Mouse (Mus musculus) G1E (cell line): ENCODE measurements around the gene Chaf1a. TPM values are rescaled to one million over a fixed set of nuclear protein-coding genes. Genes with fewer than 3 reads are reported as not detected.

Experiments
- ATAC-seq: 2 replicates; pipeline ENCODE4 v1.8.0; 2016; ENCODE audit warnings: mild to moderate bottlenecking; ENCODE audit not compliant: insufficient number of reproducible peaks, poor library complexity, low FRiP score, severe bottlenecking; ENCODE audit errors: extremely low read depth
- DNase-seq: peaks from one replicate; pipeline ENCODE4 v3.0.0; 2012; ENCODE audit warnings: low spot score
- H3K27me3 ChIP-seq: 2 replicates; pipeline ENCODE4 v1.6.1; 2012; ENCODE audit warnings: mild to moderate bottlenecking, low read length, inconsistent platforms; ENCODE audit not compliant: insufficient read depth
- H3K36me3 ChIP-seq: replicated peaks from 2 replicates; pipeline ENCODE3; 2012; ENCODE audit warnings: mild to moderate bottlenecking, inconsistent platforms
- H3K4me1 ChIP-seq: 2 replicates; pipeline ENCODE4 v1.6.1; 2012; ENCODE audit warnings: low read depth, low read length, inconsistent platforms, mixed read lengths; ENCODE audit not compliant: insufficient read depth
- H3K4me3 ChIP-seq: 2 replicates; pipeline ENCODE4 v1.5.1; 2012; ENCODE audit warnings: low read depth, mild to moderate bottlenecking, inconsistent platforms, low read length, moderate library complexity, mixed read lengths
- H3K9me3 ChIP-seq: replicated peaks from 2 replicates; pipeline ENCODE4 v1.6.1; 2012; ENCODE audit warnings: inconsistent platforms
- CTCF ChIP-seq: IDR thresholded peaks from 2 replicates; pipeline ENCODE4 v1.5.1; 2012; ENCODE audit warnings: low read depth, low read length, inconsistent platforms, mixed read lengths
- GATA1 ChIP-seq: IDR thresholded peaks from 2 replicates; pipeline ENCODE4 v1.6.1; 2012; ENCODE audit warnings: borderline replicate concordance, low read length, inconsistent platforms, mixed read lengths
- GATA2 ChIP-seq: IDR thresholded peaks from 2 replicates; pipeline ENCODE4 v1.6.1; 2012; ENCODE audit warnings: low read depth, low read length, inconsistent platforms, borderline replicate concordance
- POLR2AphosphoS5 ChIP-seq: IDR thresholded peaks from 2 replicates; pipeline ENCODE4 v1.6.1; 2012; ENCODE audit warnings: low read depth, low read length, inconsistent platforms; ENCODE audit not compliant: insufficient replicate concordance
- TAL1 ChIP-seq: conservative IDR thresholded peaks from 2 replicates; pipeline ENCODE4 v1.6.1; 2012; ENCODE audit warnings: low read depth, low read length, inconsistent platforms, mixed read lengths
- polyA plus RNA-seq: library from polyadenylated mRNA; stranded (reverse); fragments of >175 nt; gene quantifications from 2 replicates; pipeline ENCODE4 v1.2.3, GENCODE M21; 2012
- total RNA-seq, 2 experiments: library from RNA; stranded (forward) in 1 of 2; stranded (reverse) in 1 of 2; fragments of 200-1000 nt in 1 of 2; fragments of >200 nt in 1 of 2; fragmentation: Nextera tagmentation in 1 of 2; gene quantifications; 2 replicates each; pipeline ENCODE4 v1.2.3; 2014 to 2017

The Chaf1a gene
- total and polyA plus RNA-seq, 3 experiments = 31.2 to 143 (median 31.3) TPM

DNA sequence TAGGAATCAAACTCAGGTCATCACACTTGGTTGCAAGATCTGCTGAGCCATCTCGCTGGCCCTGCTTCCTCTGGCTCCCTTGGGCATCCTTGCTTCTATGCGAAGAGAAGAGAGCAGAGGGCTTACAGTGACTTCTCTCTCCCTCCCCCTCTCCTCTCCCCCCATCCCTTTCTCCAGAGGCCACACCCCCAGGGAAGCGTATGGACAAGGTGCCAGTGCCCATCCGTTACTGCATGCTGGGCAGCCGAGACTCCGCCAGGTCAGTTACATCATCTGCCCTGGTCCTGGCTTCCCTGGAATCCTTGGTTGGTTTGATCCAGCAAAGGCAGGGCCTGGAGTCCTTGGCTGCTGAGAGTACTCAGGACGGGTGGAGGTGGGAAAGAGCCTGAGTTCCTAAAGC lies 28.8 kb upstream of the Chaf1a start:
- TF ChIP-seq TAL1 (no peak), GATA1 (no peak), CTCF (no peak), GATA2 (no peak), POLR2AphosphoS5 (no peak)

DNA sequence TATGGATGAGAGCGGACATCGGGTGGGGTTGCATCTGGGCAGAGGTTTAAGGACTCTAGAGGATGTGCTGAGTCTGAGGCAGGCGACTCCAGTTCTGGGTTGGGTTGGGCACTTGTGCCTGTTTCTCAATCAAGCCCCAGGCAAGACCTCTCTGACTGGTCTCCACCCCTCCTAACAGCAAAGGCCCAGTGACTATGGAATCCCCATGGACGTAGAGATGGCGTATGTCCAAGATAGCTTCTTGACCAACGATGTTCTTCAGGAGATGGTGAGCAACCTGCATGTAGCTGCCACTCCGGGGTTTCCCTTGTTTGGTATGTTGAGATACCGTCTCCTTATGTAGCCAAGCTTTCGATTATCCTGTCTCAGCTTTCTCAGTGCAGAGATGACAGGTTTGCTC lies 24.9 kb upstream of the Chaf1a start:
- TF ChIP-seq TAL1 (no peak), CTCF (no peak), GATA1 (no peak), POLR2AphosphoS5 (no peak), GATA2 (no peak)
- Histone ChIP-seq H3K4me1 (peaks cover 23% of the 10 kb centered on the region), H3K4me3 (no peak overlapping the region), H3K36me3 (peaks cover 88% of the 10 kb centered on the region), H3K9me3 (no peaks in the 10 kb centered on the region), H3K27me3 (no peaks in the 10 kb centered on the region)
- no peak for ATAC-seq
- no peak for DNase-seq

More for the DNA sequence above, 28.8 kb upstream of the Chaf1a start:
- Histone ChIP-seq H3K36me3 (peaks cover 52% of the 10 kb centered on the region), H3K9me3 (no peaks in the 10 kb centered on the region), H3K27me3 (no peaks in the 10 kb centered on the region), H3K4me1 (peaks cover 39% of the 10 kb centered on the region), H3K4me3 (no peak overlapping the region)
- DNase-seq (no peak), ATAC-seq (no peak)

DNA sequence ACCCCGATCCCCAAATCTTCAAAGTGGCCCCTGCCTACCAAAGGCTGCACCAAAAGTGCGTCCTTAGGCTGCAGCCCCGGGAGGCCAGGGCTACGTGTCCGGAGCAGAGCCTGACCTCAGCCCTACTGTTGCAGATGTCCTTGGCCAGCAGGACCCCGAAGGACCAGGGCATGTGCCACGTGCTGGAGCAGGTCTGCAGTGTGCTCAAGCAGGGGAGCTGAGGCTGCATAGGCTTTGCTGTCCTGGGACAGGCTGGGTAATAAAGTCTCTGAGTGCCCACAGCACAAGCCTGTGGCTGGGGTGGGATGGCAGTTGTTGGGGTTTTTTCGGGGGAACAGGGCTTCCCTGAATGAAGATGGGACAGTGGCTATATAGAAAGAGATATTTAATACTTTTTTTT lies 23.9 kb upstream of the Chaf1a start:
- peaks cover 23% of the 10 kb centered on the region for H3K4me1 ChIP-seq
- peaks cover 89% of the 10 kb centered on the region for H3K36me3 ChIP-seq
- no peak for DNase-seq
- TF ChIP-seq GATA2 (no peak), TAL1 (no peak), CTCF (no peak), GATA1 (no peak), POLR2AphosphoS5 (no peak)
- no peaks in the 10 kb centered on the region for H3K27me3 ChIP-seq
- ATAC-seq = no peak
- H3K4me3 ChIP-seq = no peak overlapping the region
- no peaks in the 10 kb centered on the region for H3K9me3 ChIP-seq

DNA sequence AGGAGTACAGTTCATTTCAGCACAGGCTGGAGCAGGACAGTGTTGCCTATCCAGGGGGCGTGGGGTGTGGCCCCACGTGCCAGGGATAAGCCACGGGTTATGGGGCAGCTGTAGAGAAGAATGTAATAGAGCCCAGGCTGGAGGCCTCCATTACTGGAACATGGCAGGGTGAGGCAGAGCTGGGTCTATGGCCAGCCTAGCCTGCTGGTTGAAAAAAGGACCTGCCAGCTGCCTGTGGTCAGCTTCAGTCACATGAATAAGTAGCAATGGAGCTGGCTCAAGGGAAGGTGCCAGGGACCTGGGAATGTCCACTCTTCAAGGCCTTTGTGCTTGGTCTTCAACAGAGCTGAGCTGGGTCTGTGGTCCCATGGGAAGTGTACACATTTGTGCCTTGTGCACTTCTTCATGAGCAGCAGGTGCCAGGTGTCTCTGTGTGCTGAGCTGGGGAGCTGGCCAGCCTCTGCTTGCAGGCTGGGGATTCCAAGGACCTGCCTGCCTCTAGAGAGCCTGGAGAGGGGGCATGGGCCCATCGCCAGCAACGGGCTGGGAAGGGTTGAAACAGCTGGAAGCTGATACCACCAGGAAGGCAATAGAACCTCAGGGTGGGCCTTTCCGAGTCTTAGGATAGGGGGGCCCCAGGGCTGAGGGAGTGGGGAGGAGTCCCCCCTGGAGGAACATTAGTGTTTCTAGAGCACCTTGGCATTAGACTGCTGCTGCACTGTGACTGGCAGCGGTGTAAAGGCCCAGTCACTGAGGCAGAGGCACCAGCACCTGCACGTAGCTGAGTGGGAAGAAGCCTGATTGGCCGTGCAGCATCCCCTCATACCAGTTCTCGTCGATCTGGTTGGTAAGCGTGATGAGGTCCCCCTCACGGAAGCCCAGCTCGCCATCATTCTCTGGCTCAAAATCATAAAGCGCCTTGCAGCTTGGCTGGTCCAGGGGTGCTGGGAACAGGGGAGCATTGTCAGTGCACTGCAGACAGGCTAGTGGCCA lies 23.1 kb upstream of the Chaf1a start:
- no peak for DNase-seq
- ATAC-seq = no peak
- Histone ChIP-seq H3K27me3 (no peaks in the 10 kb centered on the region), H3K4me3 (no peak overlapping the region), H3K36me3 (peaks cover 89% of the 10 kb centered on the region), H3K9me3 (no peaks in the 10 kb centered on the region), H3K4me1 (peaks cover 29% of the 10 kb centered on the region)
- TF ChIP-seq TAL1 (no peak), GATA2 (no peak), CTCF (no peak), POLR2AphosphoS5 (no peak), GATA1 (no peak)

DNA sequence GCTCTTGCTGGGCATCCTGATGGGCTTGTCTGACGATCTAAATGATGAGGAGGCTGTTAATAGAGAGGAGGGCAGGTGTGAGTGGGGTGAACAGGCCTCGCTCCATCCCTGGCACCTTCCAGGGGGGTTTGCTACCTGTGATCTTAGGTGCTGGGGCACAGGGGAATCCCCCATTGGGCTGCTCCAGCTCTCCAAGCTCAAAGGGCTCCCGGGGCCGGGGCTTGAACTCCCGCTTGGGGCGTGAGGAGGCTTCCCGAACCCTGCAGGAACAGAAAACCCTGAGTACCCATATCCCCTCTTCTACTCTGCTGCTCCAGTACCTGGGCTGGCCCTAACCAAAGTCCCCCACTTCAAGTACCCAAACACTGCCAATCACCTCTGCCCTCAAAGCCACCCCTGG lies 22.4 kb upstream of the Chaf1a start:
- ATAC-seq = no peak
- TF ChIP-seq CTCF = no peak
- no peak for TF ChIP-seq GATA1
- no peak for TF ChIP-seq POLR2AphosphoS5
- TF ChIP-seq GATA2 = no peak
- no peak for TF ChIP-seq TAL1
- DNase-seq = no peak
- Histone ChIP-seq H3K9me3 (no peaks in the 10 kb centered on the region), H3K4me3 (no peak overlapping the region), H3K27me3 (no peaks in the 10 kb centered on the region), H3K4me1 (peaks cover 32% of the 10 kb centered on the region), H3K36me3 (peaks cover 92% of the 10 kb centered on the region)

DNA sequence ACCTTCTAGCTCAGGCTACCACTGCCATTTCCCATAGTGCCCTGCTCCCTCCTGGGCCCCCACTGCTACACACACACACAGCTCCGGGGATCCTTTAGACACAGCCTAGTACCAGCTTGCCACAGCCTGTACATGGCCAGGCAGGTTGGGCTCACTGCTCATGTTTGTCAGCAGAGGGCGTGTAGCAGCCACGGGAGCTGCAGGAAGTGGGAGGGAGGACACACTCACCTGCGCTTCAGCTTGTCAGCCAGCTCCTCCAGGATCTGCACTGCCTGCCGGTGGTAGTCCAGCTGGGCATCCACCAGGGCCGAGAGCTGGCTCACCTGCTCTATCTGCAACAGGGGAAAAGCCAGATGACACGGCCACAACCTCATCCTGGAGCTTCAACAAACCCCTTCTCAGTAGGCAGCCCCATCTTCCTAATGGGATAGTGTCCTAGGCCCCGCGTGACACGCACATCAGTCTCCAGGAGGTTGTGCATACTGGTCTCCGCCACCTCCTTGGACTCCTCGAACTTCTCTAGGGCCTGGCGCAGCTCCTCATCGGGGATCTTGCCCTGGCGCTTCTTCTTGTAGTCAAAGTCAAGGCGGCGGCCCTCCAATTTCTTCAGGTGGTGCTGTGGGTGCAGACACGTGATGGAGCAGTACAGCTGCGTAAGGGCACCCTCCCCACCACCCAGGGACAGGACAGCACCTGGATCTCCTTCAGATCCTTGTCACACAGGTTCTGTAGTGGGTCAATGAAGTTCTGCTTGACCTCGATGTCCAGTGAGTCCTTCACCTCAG lies 21.7 kb upstream of the Chaf1a start:
- Histone ChIP-seq H3K4me1 (peaks cover 38% of the 10 kb centered on the region), H3K27me3 (no peaks in the 10 kb centered on the region)
- peak; percentile 43; the same call in 1 of the 2 replicates for ATAC-seq

More for the DNA sequence above, 21.7 kb upstream of the Chaf1a start:
- no peaks in the 10 kb centered on the region for H3K9me3 ChIP-seq
- peaks cover 94% of the 10 kb centered on the region for H3K36me3 ChIP-seq
- no peak for DNase-seq
- no peak overlapping the region for H3K4me3 ChIP-seq
- TF ChIP-seq GATA2 (no peak), POLR2AphosphoS5 (no peak), CTCF (0 out of 2 replicates have a peak, but pooled peaks have one; percentile 8)
